In genomic region chr11:117860601-117861000, GRCm38 (mm10) we compare ENCODE assay signal across 12 mouse cellular contexts. TPM values are rescaled to one million over a fixed set of nuclear protein-coding genes. Genes with fewer than 3 reads are reported as not detected.
A peak's percentile ranks its signal among the peaks of the same experiment; 100 is the strongest.
DNase-seq lines count a peak whose midpoint lies in the region; ATAC-seq and TF ChIP-seq lines count a peak whose summit lies in the region.
"Had no signal": no experiment of that assay in that cellular context is flagged by ENCODE, and none has a peak within 500 bp of the region (broad histone marks: within the 10 kb centered on the region; RNA-seq: fewer than 3 reads in every experiment).

TSS of gene Tmem235 (plus strand) at chr11:117860752.

- peaks cover 12% of the 10 kb centered on the region; the same call in 1 of the 2 replicates for H3K4me1 ChIP-seq in kidney, embryonic 14.5 days (ENCODE audit: control insufficient read depth, insufficient read depth, low read length)
- peaks cover 10 to 36% of the 10 kb centered on the region in 2 experiments; a peak in 3 of 4 replicates for H3K4me1 ChIP-seq in ES-E14 (ENCODE audit: control insufficient read depth in 2 of 2, insufficient read depth in 2 of 2, low read length in 2 of 2, poor library complexity in 1 of 2)
- H3K4me1 ChIP-seq in forebrain, embryonic 13.5 days = peaks cover 9% of the 10 kb centered on the region
- no peaks in the 10 kb centered on the region; the same call in 1 of the 2 replicates for H3K4me1 ChIP-seq in limb, embryonic 14.5 days (ENCODE audit: control insufficient read depth, insufficient read depth, low read length)

- in situ Hi-C loops in ES-E14 (cut with MboI; ENCODE audit: low sequenced_read_pairs in 2 of 2, unreplicated experiment in 2 of 2) = loop anchor here in 1 of 2 experiments (25.0 kb wide), 1 partner anchor 377 kb away; the partner anchor contains the start of gene Cyth1

- H3K4me3 ChIP-seq in kidney, embryonic 14.5 days (ENCODE audit: low read length) = peak within 1 kb of the TSS; percentile 10; the same call in 1 of the 2 replicates
- H3K4me3 ChIP-seq in ES-E14 (ENCODE audit: insufficient read depth in 1 of 2, low read depth in 1 of 2, low read length in 2 of 2, poor library complexity in 1 of 2, severe bottlenecking in 1 of 2) = peak within 1 kb of the TSS; percentile 18 to 46; a peak in 2 of 4 replicates
- H3K4me3 ChIP-seq in forebrain, embryonic 13.5 days = no peak within 1 kb of the TSS
- 0 out of 2 replicates have a peak within 1 kb of the TSS, but pooled peaks have one; percentile 1 for H3K4me3 ChIP-seq in limb, embryonic 14.5 days (replicated peaks; ENCODE audit: low read length)
- no peak within 1 kb of the TSS for H3K4me3 ChIP-seq in layer of hippocampus, adult 2 months

- H3K27me3 ChIP-seq in kidney, embryonic 14.5 days (ENCODE audit: control insufficient read depth, insufficient read depth, low read length) = peaks cover 18% of the 10 kb centered on the region
- H3K27me3 ChIP-seq in forebrain, embryonic 13.5 days = peaks cover 49% of the 10 kb centered on the region
- peaks cover 15% of the 10 kb centered on the region for H3K27me3 ChIP-seq in limb, embryonic 14.5 days (ENCODE audit: control insufficient read depth, insufficient read depth, low read length)

- H3K36me3 ChIP-seq in kidney, embryonic 14.5 days (ENCODE audit: control insufficient read depth, insufficient read depth, low read length) = peaks cover 20% of the 10 kb centered on the region
- peaks cover 26% of the 10 kb centered on the region for H3K36me3 ChIP-seq in ES-E14 (ENCODE audit: control insufficient read depth, insufficient read depth, low read length, poor library complexity, severe bottlenecking)
- peaks cover 21% of the 10 kb centered on the region for H3K36me3 ChIP-seq in forebrain, embryonic 13.5 days (ENCODE audit: poor library complexity, severe bottlenecking)
- H3K36me3 ChIP-seq in limb, embryonic 14.5 days (ENCODE audit: control insufficient read depth, insufficient read depth, low read length) = peaks cover 19% of the 10 kb centered on the region

- 3% methylated on average over 23 of the region's 23 CpGs for WGBS in kidney, embryonic 14.5 days
- WGBS in forebrain, embryonic 13.5 days = 5% methylated on average over 23 of the region's 23 CpGs
- WGBS in limb, embryonic 14.5 days = 4% methylated on average over 23 of the region's 23 CpGs

- TF ChIP-seq CTCF in layer of hippocampus, adult 2 months (conservative IDR thresholded peaks at IDR 0.05) = no peak

- H3K9me3 ChIP-seq in kidney, embryonic 14.5 days (ENCODE audit: control insufficient read depth, low read length) = 0 out of 2 replicates have a peak, but pooled peaks cover 2% of the 10 kb centered on the region
- H3K9me3 ChIP-seq in ES-E14 (ENCODE audit: control insufficient read depth, insufficient read depth, low read depth, low read length) = no peaks in the 10 kb centered on the region
- no peaks in the 10 kb centered on the region for H3K9me3 ChIP-seq in forebrain, embryonic 13.5 days (replicated peaks)
- no peaks in the 10 kb centered on the region for H3K9me3 ChIP-seq in limb, embryonic 14.5 days (ENCODE audit: control insufficient read depth, low read length)

- ATAC-seq in kidney, embryonic 14.5 days (ENCODE audit: low FRiP score, low TSS enrichment) = no peak
- ATAC-seq in forebrain, embryonic 13.5 days = no peak
- ATAC-seq in limb, embryonic 14.5 days (ENCODE audit: low FRiP score, low read depth) = no peak

- DNase-seq in kidney, adult 11 months = no peak
- DNase-seq in ES-E14 (ENCODE audit: low read depth, low spot score) = no peak
- no peak for DNase-seq in limb, embryonic 14.5 days (ENCODE audit: low spot score)
- DNase-seq in urinary bladder, postnatal 4 days (ENCODE audit: low spot score in 2 of 2) = no peak
- no peak for DNase-seq in urinary bladder, postnatal 14 days (ENCODE audit: low spot score)
- no peak for DNase-seq in layer of hippocampus, adult 2 months (ENCODE audit: low spot score in 2 of 2)
- DNase-seq: heart, adult 18-20 months had no signal

- no peak within 1 kb of the TSS for H3K27ac ChIP-seq in kidney, embryonic 14.5 days (ENCODE audit: low read depth, low read length)
- H3K27ac ChIP-seq in ES-E14 (ENCODE audit: insufficient read depth, low read depth, low read length, poor library complexity, severe bottlenecking) = no peak within 1 kb of the TSS
- H3K27ac ChIP-seq in forebrain, embryonic 13.5 days = no peak within 1 kb of the TSS
- no peak within 1 kb of the TSS for H3K27ac ChIP-seq in limb, embryonic 14.5 days (replicated peaks; ENCODE audit: low read depth, low read length)
- no peak within 1 kb of the TSS for H3K27ac ChIP-seq in layer of hippocampus, adult 2 months

- H3K4me2 ChIP-seq in kidney, embryonic 14.5 days (replicated peaks; ENCODE audit: low read depth, low read length) = peak within 1 kb of the TSS; percentile 32
- peak within 1 kb of the TSS; percentile 13; the same call in 1 of the 2 replicates for H3K4me2 ChIP-seq in forebrain, embryonic 13.5 days
- peak within 1 kb of the TSS; percentile 20; the same call in 1 of the 2 replicates for H3K4me2 ChIP-seq in limb, embryonic 14.5 days (replicated peaks; ENCODE audit: low read depth, low read length, severe bottlenecking)

- peak within 1 kb of the TSS; percentile 45 for H3K9ac ChIP-seq in kidney, embryonic 14.5 days (ENCODE audit: low read depth, low read length)
- 0 out of 2 replicates have a peak within 1 kb of the TSS, but pooled peaks have one; percentile 15 for H3K9ac ChIP-seq in ES-E14 (ENCODE audit: insufficient read depth, low read depth, low read length, poor library complexity, severe bottlenecking)
- peak within 1 kb of the TSS; percentile 18 for H3K9ac ChIP-seq in forebrain, embryonic 13.5 days
- H3K9ac ChIP-seq in limb, embryonic 14.5 days (ENCODE audit: low read depth, low read length, severe bottlenecking) = peak within 1 kb of the TSS; percentile 16; the same call in 1 of the 2 replicates

- no peak for TF ChIP-seq POLR2A in limb, embryonic 14.5 days (IDR thresholded peaks at IDR 0.05; ENCODE audit: borderline replicate concordance, extremely low read depth, insufficient read depth, insufficient read length)

TF ChIP-seq in ES-E14, 5 proteins besides CTCF, POLR2A, EP300 and RAD21:
- TF ChIP-seq MAFK (IDR thresholded peaks at IDR 0.05; ENCODE audit: insufficient read depth, low read depth, low read length) = no peak
- no peak for TF ChIP-seq HCFC1 (IDR thresholded peaks at IDR 0.05; ENCODE audit: borderline replicate concordance, insufficient read depth, low read length)
- no peak for TF ChIP-seq ZC3H11A (IDR thresholded peaks at IDR 0.05; ENCODE audit: borderline replicate concordance, low read depth, low read length)
- no peak for TF ChIP-seq ZNF384 (IDR thresholded peaks at IDR 0.05; ENCODE audit: low read depth, low read length)
- TF ChIP-seq CHD2 (IDR thresholded peaks at IDR 0.05; ENCODE audit: low read depth, low read length) = no peak

RNA-seq across cellular contexts. Expression of gene Tmem235, which starts in this region (rescaled TPM):
- polyA plus RNA-seq in kidney, embryonic 14.5 days (2014; fragmentation: Nextera tagmentation; extraction: Ambion mirVana) = not detected in 2 replicates
- 0.36 and 0.58 TPM in 2 replicates for total RNA-seq in ES-E14 (2012; rRNA removed)
- not detected in 2 replicates for polyA plus RNA-seq in forebrain, embryonic 13.5 days (2015; fragmentation: Nextera tagmentation; extraction: Ambion mirVana)
- not detected in 2 replicates for polyA plus RNA-seq in limb, embryonic 14.5 days (2012; rRNA removed)
- polyA plus RNA-seq in limb, embryonic 14.5 days (2014; fragmentation: Nextera tagmentation; extraction: Ambion mirVana) = not detected in 2 replicates
- not detected for total RNA-seq in layer of hippocampus, adult 2 months (2021)
- total RNA-seq: heart, adult 18-20 months; left cerebral cortex, postnatal 36 days; monocyte, adult 5-6 weeks had no signal
- polyA plus RNA-seq: spleen, adult 2 months had no signal

Comparison
In these comparisons a context has a peak if more than half of its experiments do, and no peak if none do; other contexts are left out.
1. H3K4me3 ChIP-seq: peak in kidney, embryonic 14.5 days (single experiment), ES-E14 (2 of 2) and limb, embryonic 14.5 days (single experiment); none in forebrain, embryonic 13.5 days (single experiment) and layer of hippocampus, adult 2 months (single experiment).
2. Peak in every context shown above with its lines, with median percentiles within 50 percentile points of each other: H3K4me2 ChIP-seq and H3K9ac ChIP-seq.